Comparison of ENCODE assay signal across 8 mouse cellular contexts in the genomic region with DNA sequence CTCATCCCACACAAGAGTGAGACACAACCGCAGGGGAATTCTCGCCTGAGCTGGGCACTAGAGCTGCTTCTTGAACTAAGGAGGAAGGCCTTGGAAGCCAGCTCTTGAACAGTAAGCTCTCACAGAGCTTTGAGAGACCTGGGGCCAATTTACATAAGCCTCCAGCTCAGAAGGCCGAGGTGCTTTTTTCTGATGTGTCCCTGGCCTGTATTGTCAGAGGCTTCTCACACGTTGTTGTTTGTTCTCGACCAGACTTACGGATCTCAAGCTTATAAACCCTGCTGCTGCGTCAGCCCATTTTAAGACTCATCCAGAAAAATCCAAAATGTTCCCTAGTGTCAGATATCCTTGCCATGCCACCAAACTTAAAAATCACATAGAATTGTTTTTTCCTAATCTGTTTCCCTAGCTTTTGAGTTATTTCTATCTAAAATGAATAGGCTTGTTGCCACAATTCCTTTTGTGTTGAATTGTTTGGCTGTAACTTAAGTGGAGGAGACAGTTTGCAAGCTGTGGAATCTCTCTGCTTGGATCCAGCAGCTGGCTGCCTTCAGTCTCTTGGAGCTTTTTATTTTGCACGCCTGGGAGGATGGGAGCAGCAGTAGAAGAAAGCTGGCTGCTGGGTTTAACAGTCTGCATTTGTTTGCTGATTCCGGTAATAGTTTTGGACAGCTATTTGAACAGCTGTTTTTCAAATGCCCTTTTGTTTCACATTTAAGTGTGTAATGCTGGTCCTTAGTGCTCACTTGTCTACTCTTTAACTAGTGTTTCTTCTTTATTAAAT.
DNase-seq lines count a peak whose midpoint lies in the region; ATAC-seq lines count a peak whose summit lies in the region.

No protein-coding gene starts in this region.

- no peak overlapping the region for H3K9ac ChIP-seq in heart, embryonic 16.5 days (ENCODE audit: low read length)
- H3K9ac ChIP-seq in midbrain, embryonic 14.5 days (replicated peaks; ENCODE audit: low read length), result no peak overlapping the region

- peak; percentile 34 for DNase-seq in embryo, embryonic 10.5 days (ENCODE audit: low spot score)
- no peak for DNase-seq in embryo, embryonic 9.5 days (ENCODE audit: extremely low spot score)
- DNase-seq in NIH3T3 (ENCODE audit: low read depth) (peak; percentile 52), MN1 (ENCODE audit: low spot score) (no peak)
- peak; percentile 27 for DNase-seq in layer of hippocampus, adult 9-10 months (ENCODE audit: low spot score)
- DNase-seq in midbrain, embryonic 14.5 days, result peak; percentile 46
- DNase-seq in cerebellum, adult 11-12 months, result no peak

- whole genome bisulfite sequencing in heart, embryonic 16.5 days, result 65% methylated on average over 9 of the region's 9 CpGs
- WGBS in midbrain, embryonic 14.5 days, result 15% methylated on average over 9 of the region's 9 CpGs

- no peak overlapping the region for H3K4me2 ChIP-seq in heart, embryonic 16.5 days (ENCODE audit: low read depth, low read length)
- no peak overlapping the region for H3K4me2 ChIP-seq in midbrain, embryonic 14.5 days (ENCODE audit: low read length)

- no peaks in the 10 kb centered on the region for H3K9me3 ChIP-seq in heart, embryonic 16.5 days (replicated peaks; ENCODE audit: control insufficient read depth, low read length)
- no peaks in the 10 kb centered on the region for H3K9me3 ChIP-seq in midbrain, embryonic 14.5 days (ENCODE audit: control insufficient read depth, low read length)

- H3K4me3 ChIP-seq in heart, embryonic 16.5 days (ENCODE audit: low read length), result no peak overlapping the region
- H3K4me3 ChIP-seq in midbrain, embryonic 14.5 days (replicated peaks; ENCODE audit: low read depth, low read length), result no peak overlapping the region

- no peak for ATAC-seq in heart, embryonic 16.5 days (replicated peaks; ENCODE audit: extremely low read depth, insufficient read depth, low FRiP score)
- no peak for ATAC-seq in midbrain, embryonic 14.5 days (ENCODE audit: low FRiP score, low TSS enrichment)

- H3K36me3 ChIP-seq in heart, embryonic 16.5 days (ENCODE audit: control insufficient read depth, insufficient read depth), result peaks cover 3% of the 10 kb centered on the region; the same call in 1 of the 2 replicates
- H3K36me3 ChIP-seq in midbrain, embryonic 14.5 days (ENCODE audit: control insufficient read depth, insufficient read depth, low read length), result peaks cover 12% of the 10 kb centered on the region; the same call in 1 of the 2 replicates

- H3K27me3 ChIP-seq in heart, embryonic 16.5 days (ENCODE audit: control insufficient read depth, insufficient read depth, low read length), result no peaks in the 10 kb centered on the region
- no peaks in the 10 kb centered on the region for H3K27me3 ChIP-seq in midbrain, embryonic 14.5 days (ENCODE audit: control insufficient read depth, insufficient read depth, low read length)

- peak overlapping the region; percentile 75 for H3K27ac ChIP-seq in heart, embryonic 16.5 days (ENCODE audit: low read length)
- H3K27ac ChIP-seq in midbrain, embryonic 14.5 days (replicated peaks; ENCODE audit: low read depth, low read length), result no peak overlapping the region

- H3K4me1 ChIP-seq in heart, embryonic 16.5 days (ENCODE audit: control insufficient read depth, insufficient read depth, low read length), result no peaks in the 10 kb centered on the region
- H3K4me1 ChIP-seq in midbrain, embryonic 14.5 days (ENCODE audit: control insufficient read depth, insufficient read depth, low read length), result no peaks in the 10 kb centered on the region

Comparison
In these comparisons a context has a peak if more than half of its experiments do, and no peak if none do; other contexts are left out.
1. DNase-seq: peak in embryo, embryonic 10.5 days (single experiment), NIH3T3 (single experiment), layer of hippocampus, adult 9-10 months (single experiment) and midbrain, embryonic 14.5 days (single experiment); none in embryo, embryonic 9.5 days (single experiment), MN1 (single experiment) and cerebellum, adult 11-12 months (single experiment).